Mouse (Mus musculus) erythroblast, embryonic 14.5 days (primary cell): ENCODE results near the gene Tceanc. TPM values are rescaled to one million over a fixed set of nuclear protein-coding genes. Genes with fewer than 3 reads are reported as not detected.
"Not testable (repeated sequence)": the region's sequence is repeated elsewhere in the genome, so short reads cannot be mapped to it uniquely, and the experiment has no call there.

Source experiments
- H3K27me3 ChIP-seq: 2 replicates; pipeline ENCODE4 v1.6.1; 2012; ENCODE audit warnings: inconsistent platforms; ENCODE audit not compliant: control insufficient read depth
- H3K36me3 ChIP-seq: 2 replicates; pipeline ENCODE4 v1.6.1; 2012; ENCODE audit warnings: mild to moderate bottlenecking, inconsistent platforms; ENCODE audit not compliant: control insufficient read depth
- H3K4me1 ChIP-seq: 2 replicates; pipeline ENCODE4 v1.6.1; 2012; ENCODE audit warnings: inconsistent platforms; ENCODE audit not compliant: control insufficient read depth
- H3K4me3 ChIP-seq: replicated peaks from 2 replicates; pipeline ENCODE3; 2012; ENCODE audit warnings: moderate library complexity, mild to moderate bottlenecking, inconsistent platforms
- H3K9me3 ChIP-seq: 2 replicates; pipeline ENCODE4 v1.6.1; 2012; ENCODE audit warnings: low read length, inconsistent platforms, mixed read lengths; ENCODE audit not compliant: control insufficient read depth
- GATA1 ChIP-seq: IDR thresholded peaks from 2 replicates; pipeline ENCODE4 v1.6.1; 2012; ENCODE audit warnings: low read length, inconsistent platforms, mixed read lengths
- TAL1 ChIP-seq: IDR thresholded peaks from 3 replicates; pipeline ENCODE4 v1.6.1; 2012; ENCODE audit warnings: low read length, inconsistent platforms, mixed read lengths
- polyA plus RNA-seq: library from polyadenylated mRNA; stranded (reverse); fragments of >175 nt; gene quantifications from 2 replicates; pipeline ENCODE4 v1.2.3, GENCODE M21; 2012

Gene Tceanc
- polyA plus RNA-seq, 1 experiment = 0.02 TPM

DNA sequence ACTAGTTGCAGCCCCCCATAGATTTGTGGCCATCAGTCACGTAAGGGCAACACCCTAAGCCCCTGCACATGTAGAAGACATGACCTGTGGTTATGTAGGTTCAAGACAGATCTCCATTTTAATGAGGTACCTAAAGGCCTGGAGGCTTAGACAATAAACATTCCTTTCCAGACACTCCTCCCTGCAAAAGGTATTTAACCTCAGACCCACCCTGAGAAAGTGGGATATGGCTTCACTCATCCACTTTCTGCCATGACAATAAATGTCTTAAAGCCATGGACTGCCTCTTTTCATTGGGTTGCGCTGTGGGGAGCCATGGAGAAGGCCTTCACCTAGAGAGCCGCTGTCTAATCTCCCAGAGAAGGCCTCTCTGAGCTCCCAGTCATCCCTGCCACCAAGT, 9.8 kb upstream of the Tceanc start:
- no peak for TF ChIP-seq GATA1
- no peaks in the 10 kb centered on the region for H3K36me3 ChIP-seq
- no peaks in the 10 kb centered on the region for H3K4me1 ChIP-seq

DNA sequence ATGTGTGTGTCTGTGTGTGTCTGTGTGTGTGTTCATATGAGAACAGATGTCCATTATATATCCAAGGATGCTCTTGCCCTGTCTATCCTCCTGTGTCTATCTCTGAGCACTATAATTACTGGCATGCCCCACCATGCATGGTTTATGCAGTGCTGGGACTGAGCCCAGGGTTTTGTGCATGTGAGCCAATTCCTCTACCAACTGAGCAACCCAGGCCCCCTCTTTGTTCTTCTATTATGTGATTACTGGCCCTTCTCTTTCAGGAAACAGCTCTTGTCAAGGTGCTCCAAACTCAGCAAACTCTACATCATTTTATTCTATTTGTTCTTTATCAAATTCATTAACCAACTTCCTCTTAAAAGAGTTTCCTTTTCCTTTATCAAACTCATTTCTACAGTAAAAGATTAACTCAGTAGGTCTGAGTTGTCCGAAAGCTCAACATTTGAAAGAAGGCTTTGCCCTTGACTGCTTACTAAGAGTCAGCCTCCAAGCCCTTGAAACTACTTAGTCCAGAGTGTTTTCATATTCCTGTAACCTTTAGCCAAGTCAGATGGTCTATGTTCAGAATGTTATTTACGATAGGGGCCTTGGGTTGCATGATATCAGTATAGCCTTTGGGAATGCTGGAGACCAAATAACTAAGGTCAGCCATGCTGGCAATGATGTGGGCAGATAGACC, 7.4 kb upstream of the Tceanc start:
- H3K27me3 ChIP-seq = no peaks in the 10 kb centered on the region
- no peaks in the 10 kb centered on the region for H3K4me1 ChIP-seq
- H3K9me3 ChIP-seq = no peaks in the 10 kb centered on the region
- TF ChIP-seq TAL1 = no peak
- TF ChIP-seq GATA1 = no peak
- H3K4me3 ChIP-seq = no peak overlapping the region
- no peaks in the 10 kb centered on the region for H3K36me3 ChIP-seq

More for the DNA sequence above, 9.8 kb upstream of the Tceanc start:
- Histone ChIP-seq H3K27me3 (no peaks in the 10 kb centered on the region), H3K9me3 (no peaks in the 10 kb centered on the region), H3K4me3 (no peak overlapping the region)

DNA sequence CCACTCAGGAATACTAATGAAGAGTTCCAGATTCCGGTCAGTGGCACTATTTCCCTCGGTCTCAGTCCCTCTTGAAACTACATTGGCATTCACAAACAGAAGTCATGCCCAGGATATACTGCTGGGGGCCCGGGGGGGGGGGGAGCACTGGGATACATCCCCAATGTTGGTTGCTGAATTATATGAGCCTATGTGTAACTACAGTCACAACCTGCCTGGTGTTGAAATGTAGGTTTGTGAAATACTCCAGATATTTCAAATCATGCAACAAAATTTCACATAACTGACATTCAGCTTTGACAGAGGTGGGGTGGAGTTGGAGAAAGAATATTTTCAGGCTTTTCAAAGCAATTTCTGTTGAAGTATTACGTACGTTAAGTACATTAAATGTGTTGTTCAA, 2.4 kb upstream of the Tceanc start:
- H3K9me3 ChIP-seq = no peaks in the 10 kb centered on the region
- H3K27me3 ChIP-seq = no peaks in the 10 kb centered on the region
- no peaks in the 10 kb centered on the region for H3K36me3 ChIP-seq
- no peak overlapping the region for H3K4me3 ChIP-seq
- TF ChIP-seq GATA1 = no peak
- TF ChIP-seq TAL1 = no peak
- H3K4me1 ChIP-seq = no peaks in the 10 kb centered on the region

DNA sequence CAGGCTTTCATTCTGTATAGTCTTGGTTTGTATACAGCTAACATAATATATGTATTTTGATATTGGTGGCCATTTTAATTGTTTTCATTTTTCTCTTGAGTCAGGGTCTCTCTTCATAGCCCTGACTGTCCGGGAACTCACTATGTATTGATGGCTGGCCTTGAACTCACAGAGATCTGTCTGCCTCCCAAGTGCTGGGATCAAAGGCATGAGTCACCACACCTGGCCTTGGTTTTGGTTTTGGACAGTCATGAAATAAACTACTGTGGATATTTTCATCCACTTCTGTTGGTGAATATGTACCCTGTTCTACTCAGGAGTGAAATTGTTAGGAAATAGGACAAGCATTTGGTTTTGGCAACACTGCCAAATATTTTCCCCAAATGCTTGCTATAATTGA, 1.7 kb downstream of the Tceanc start:
- H3K36me3 ChIP-seq = no peaks in the 10 kb centered on the region
- no peaks in the 10 kb centered on the region for H3K27me3 ChIP-seq
- no peak for TF ChIP-seq GATA1
- no peak overlapping the region for H3K4me3 ChIP-seq
- no peaks in the 10 kb centered on the region for H3K9me3 ChIP-seq
- H3K4me1 ChIP-seq = peaks cover 23% of the 10 kb centered on the region

DNA sequence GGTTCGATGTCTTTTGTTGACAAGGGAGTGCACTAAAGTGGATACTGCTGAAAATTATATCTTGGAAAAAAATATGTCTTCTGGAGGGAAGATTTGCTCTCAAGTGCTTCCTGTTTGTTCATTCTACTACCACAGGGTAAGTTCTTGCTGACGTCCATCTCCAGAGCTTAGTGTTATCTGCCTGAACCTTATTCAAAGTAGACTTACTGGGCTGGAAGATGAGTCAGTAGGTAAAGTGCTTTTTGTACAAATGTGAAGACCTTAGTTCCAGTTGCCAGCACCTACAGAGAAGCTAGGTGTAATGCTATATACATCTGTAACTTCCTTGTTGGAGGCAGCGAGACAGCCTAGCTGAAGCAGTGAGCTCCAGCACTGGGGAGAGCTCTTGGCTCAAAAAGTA, 2.4 kb downstream of the Tceanc start:
- Histone ChIP-seq H3K9me3 (no peaks in the 10 kb centered on the region), H3K4me3 (no peak overlapping the region), H3K27me3 (no peaks in the 10 kb centered on the region), H3K36me3 (no peaks in the 10 kb centered on the region), H3K4me1 (peaks cover 29% of the 10 kb centered on the region)
- no peak for TF ChIP-seq TAL1
- TF ChIP-seq GATA1 = no peak

DNA sequence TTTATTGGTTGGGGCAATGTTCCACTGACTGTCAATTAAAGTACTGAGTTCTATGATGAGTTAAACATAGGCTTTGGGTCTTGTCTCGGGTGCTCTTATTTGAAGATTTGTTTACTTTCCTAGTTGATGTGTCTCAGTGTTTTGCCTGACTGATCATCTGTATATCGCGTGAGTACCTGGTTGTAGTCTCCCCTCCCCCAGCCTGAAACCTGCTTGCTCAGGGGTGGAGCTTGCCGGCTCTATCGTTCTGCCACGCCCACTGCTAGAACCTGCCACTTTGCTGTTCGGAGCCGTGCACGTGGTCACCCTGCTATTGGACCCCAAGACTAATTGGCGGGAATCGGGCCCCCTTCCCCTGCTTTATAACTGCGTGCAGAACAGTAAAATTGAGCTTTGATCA, 4.3 kb downstream of the Tceanc start:
- not testable (repeated sequence) for H3K27me3 ChIP-seq, H3K9me3 ChIP-seq, H3K36me3 ChIP-seq
- H3K4me1 ChIP-seq = peaks cover 33% of the 10 kb centered on the region
- peak overlapping the region; percentile 38 for H3K4me3 ChIP-seq

DNA sequence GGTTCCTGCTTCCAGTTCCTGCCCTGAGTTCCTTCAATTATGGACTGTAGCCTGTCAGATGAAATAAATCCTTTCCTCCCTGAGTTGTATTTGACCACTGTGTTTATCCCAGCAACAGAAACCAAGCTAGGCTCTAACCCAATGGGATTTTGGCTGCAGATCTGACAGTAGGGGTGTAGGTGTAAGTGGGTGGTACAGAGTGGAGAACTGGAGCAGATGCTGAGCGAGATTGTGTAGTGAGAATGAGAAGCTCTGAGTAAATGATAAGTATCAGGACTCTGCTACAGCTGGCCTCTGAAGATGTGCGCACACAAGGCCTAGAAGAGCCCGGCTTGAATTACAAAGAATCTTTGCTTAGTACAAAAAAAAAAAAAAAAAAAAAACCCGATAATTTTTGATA, 6.3 kb downstream of the Tceanc start:
- Histone ChIP-seq H3K4me1 (peaks cover 35% of the 10 kb centered on the region), H3K36me3 (no peaks in the 10 kb centered on the region), H3K27me3 (no peaks in the 10 kb centered on the region), H3K9me3 (peaks cover 4% of the 10 kb centered on the region), H3K4me3 (no peak overlapping the region)
- no peak for TF ChIP-seq GATA1
- no peak for TF ChIP-seq TAL1

DNA sequence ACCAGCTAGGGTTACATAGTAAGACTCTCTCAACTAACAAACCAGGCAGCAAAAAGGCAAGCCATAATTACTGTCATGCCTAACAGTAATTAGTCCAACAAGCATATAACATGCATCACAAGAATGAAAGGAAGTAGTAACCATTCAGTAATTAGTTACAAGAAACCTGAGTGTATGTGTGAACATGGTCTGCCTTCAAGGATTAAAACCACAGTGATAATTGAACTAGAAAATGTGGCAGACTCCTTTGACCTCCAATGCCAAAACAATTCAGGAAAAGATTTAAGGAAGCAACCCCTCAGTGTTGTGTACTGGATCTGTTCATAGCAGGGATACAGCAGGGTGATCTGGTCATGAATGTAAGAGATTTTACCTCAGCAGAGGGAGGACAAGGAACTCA, 7.3 kb downstream of the Tceanc start:
- peak overlapping the region; percentile 90 for H3K4me3 ChIP-seq
- H3K9me3 ChIP-seq = peaks cover 4% of the 10 kb centered on the region
- TF ChIP-seq GATA1 (no peak), TAL1 (no peak)
- H3K27me3 ChIP-seq = no peaks in the 10 kb centered on the region
- H3K36me3 ChIP-seq = no peaks in the 10 kb centered on the region
- peaks cover 35% of the 10 kb centered on the region for H3K4me1 ChIP-seq

DNA sequence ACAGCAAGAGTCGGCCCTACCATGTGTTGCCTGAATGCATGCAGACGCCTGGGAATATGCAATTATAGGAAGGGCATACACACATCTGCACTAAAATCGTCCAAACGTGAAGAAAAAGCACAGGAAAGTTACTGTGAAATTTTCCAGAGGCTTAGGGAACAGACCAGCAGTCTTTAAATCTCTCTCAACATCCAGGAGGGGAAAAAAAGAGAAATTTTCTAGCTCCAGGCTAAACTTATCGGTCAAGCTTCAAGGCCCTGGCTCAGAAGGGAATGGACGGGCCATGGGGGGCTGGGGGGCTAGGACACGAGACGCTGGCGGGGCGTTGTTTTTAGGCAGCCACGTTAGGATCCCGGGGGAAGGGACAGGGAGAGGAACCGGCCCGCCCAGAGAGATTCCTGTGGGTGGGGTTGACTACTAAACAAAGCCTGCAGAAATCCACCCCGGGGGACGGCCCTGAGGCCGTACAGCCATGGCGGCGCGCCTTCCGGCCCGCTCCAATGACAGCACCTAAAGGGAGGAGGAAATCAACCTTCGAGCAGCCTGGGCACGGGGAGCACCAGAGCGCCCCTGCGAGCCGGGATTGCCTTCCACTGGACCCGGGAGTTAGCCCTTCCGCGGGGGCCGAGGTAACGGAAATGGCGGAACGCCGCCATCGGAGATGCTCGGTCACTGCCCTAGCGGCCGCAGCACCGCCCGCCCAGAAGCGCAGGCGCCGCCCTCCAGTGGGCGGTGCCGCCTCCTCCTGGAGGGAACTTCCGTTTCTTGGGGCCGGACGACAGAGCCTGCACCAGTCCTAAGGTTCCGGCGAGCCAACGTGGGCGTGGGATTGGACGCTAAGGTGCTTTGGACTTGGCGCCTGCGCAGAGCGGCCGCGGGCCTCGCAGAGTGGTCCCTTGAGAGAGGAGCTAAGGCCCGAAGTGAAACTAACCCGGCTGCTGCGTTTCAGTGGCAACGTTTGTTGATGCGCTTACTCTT, 8.3 kb downstream of the Tceanc start:
- TF ChIP-seq TAL1 = no peak
- no peak for TF ChIP-seq GATA1
- H3K4me3 ChIP-seq = peak overlapping the region; percentile 90
- peaks cover 4% of the 10 kb centered on the region for H3K9me3 ChIP-seq
- H3K4me1 ChIP-seq = peaks cover 38% of the 10 kb centered on the region
- peaks cover 7% of the 10 kb centered on the region for H3K36me3 ChIP-seq
- no peaks in the 10 kb centered on the region for H3K27me3 ChIP-seq
